ENCODE assay signal across 8 mouse cellular contexts in genomic region chr2:61655382-61656281, GRCm38 (mm10). TPM values are rescaled to one million over a fixed set of nuclear protein-coding genes. Genes with fewer than 3 reads are reported as not detected.
DNase-seq lines count a peak whose midpoint lies in the region; ATAC-seq lines count a peak whose summit lies in the region.

No protein-coding gene starts in this region.

- no peaks in the 10 kb centered on the region for H3K36me3 ChIP-seq in embryonic facial prominence, embryonic 13.5 days
- H3K36me3 ChIP-seq in lung, embryonic 16.5 days (ENCODE audit: control insufficient read depth, insufficient read depth, low read length): peaks cover 2% of the 10 kb centered on the region; the same call in 1 of the 2 replicates

- H3K27me3 ChIP-seq in embryonic facial prominence, embryonic 13.5 days: peaks cover 14% of the 10 kb centered on the region
- H3K27me3 ChIP-seq in lung, embryonic 16.5 days (ENCODE audit: control insufficient read depth, insufficient read depth, low read depth, low read length): no peaks in the 10 kb centered on the region; the same call in 1 of the 2 replicates

- WGBS in embryonic facial prominence, embryonic 13.5 days: under 1% methylated on average over 46 of the region's 46 CpGs
- WGBS in lung, embryonic 16.5 days: under 1% methylated on average over 44 of the region's 46 CpGs

- peak overlapping the region; percentile 98 for H3K4me2 ChIP-seq in embryonic facial prominence, embryonic 13.5 days
- peak overlapping the region; percentile 99 for H3K4me2 ChIP-seq in lung, embryonic 16.5 days (ENCODE audit: low read depth, low read length)

- intact Hi-C loops in heart, postnatal 10 days (cut with DNase I): no loop called here

- ATAC-seq in embryonic facial prominence, embryonic 13.5 days (ENCODE audit: insufficient number of reproducible peaks, insufficient read depth, low FRiP score, low TSS enrichment, low read depth): peak; percentile 72; the same call in 1 of the 2 replicates
- peak; percentile 53; the same call in 1 of the 2 replicates for ATAC-seq in lung, embryonic 16.5 days (ENCODE audit: low read depth)

- H3K4me1 ChIP-seq in embryonic facial prominence, embryonic 13.5 days: peaks cover 9% of the 10 kb centered on the region
- H3K4me1 ChIP-seq in lung, embryonic 16.5 days (replicated peaks; ENCODE audit: control insufficient read depth, insufficient read depth, low read length): peaks cover 9% of the 10 kb centered on the region

- no peaks in the 10 kb centered on the region for H3K9me3 ChIP-seq in embryonic facial prominence, embryonic 13.5 days
- no peaks in the 10 kb centered on the region for H3K9me3 ChIP-seq in lung, embryonic 16.5 days (ENCODE audit: control insufficient read depth, low read length)

- peak overlapping the region; percentile 73 for H3K9ac ChIP-seq in embryonic facial prominence, embryonic 13.5 days
- peak overlapping the region; percentile 71 for H3K9ac ChIP-seq in lung, embryonic 16.5 days (ENCODE audit: low read length)

- H3K27ac ChIP-seq in embryonic facial prominence, embryonic 13.5 days: no peak overlapping the region
- no peak overlapping the region for H3K27ac ChIP-seq in lung, embryonic 16.5 days (ENCODE audit: low read length)

- DNase-seq in adrenal gland, adult (ENCODE audit: inconsistent age in 2 of 2, low spot score in 1 of 2): peak; percentile 38 to 71
- DNase-seq in adrenal gland, postnatal 4 days (ENCODE audit: low spot score in 2 of 2): no peak
- peak; percentile 56 for DNase-seq in adrenal gland, postnatal 14 days
- DNase-seq in heart, postnatal 10 days: peak; percentile 24 to 28
- DNase-seq in layer of hippocampus, adult 9-10 months (ENCODE audit: low spot score): peak; percentile 24
- peak; percentile 86 to 88 for DNase-seq in right cerebral cortex, adult 2 months (ENCODE audit: low spot score in 2 of 2)

- peak overlapping the region; percentile 57 for H3K4me3 ChIP-seq in embryonic facial prominence, embryonic 13.5 days
- peak overlapping the region; percentile 63 for H3K4me3 ChIP-seq in lung, embryonic 16.5 days (ENCODE audit: low read length)

RNA-seq across cellular contexts. Expression of gene Psmd14, which starts 55.9 kb away (rescaled TPM):
- 100 to 1,000 TPM in 1 of 2 experiments, 10 to 100 TPM in 1; 99.1 to 101 TPM for total RNA-seq in adrenal gland, postnatal 4 days (2021)
- total RNA-seq in adrenal gland, postnatal 14 days (2021): 92.3 and 95.3 TPM in 2 replicates
- polyA plus RNA-seq in embryonic facial prominence, embryonic 13.5 days (2015; fragmentation: Nextera tagmentation; extraction: Ambion mirVana): 179 and 200 TPM in 2 replicates
- total RNA-seq in heart, postnatal 10 days (2021): 10 to 100 TPM; 74.8 to 82.0 TPM
- polyA plus RNA-seq in lung, embryonic 16.5 days (2015; fragmentation: Nextera tagmentation; extraction: Ambion mirVana): 157 TPM in 2 replicates

Comparison
In these comparisons a context has a peak if more than half of its experiments do, and no peak if none do; other contexts are left out.
1. DNase-seq: peak in adrenal gland, adult (2 of 2), adrenal gland, postnatal 14 days (single experiment), heart, postnatal 10 days (2 of 2), layer of hippocampus, adult 9-10 months (single experiment) and right cerebral cortex, adult 2 months (2 of 2); none in adrenal gland, postnatal 4 days (0 of 2).